Mouse (Mus musculus): ENCODE measurements at regions not wholly inside any gene's neighbourhood (a gene's known extent, or its start where the extent isn't known, plus 50 kb on each side); places are given as distances from the start of the nearest gene placed in this dataset.

DNA sequence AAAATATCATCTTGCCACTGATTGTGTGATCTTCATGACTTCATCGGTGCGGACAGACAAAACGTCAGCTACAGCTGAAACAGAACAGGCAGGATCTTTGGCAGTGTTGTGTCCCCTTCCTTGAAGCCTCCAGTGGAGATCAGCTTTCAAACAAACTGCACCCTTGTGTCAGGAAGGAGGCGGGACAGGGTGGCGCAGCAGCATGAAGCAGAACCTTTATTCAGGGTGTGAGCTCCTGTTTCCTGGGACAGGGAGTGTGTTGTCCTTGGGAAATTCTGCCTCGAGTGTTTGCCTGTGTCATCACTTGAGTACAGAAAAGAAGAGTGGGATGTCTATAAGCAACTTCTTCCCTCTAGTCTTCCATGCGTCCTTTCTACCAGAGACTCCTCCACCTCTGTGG, 232.7 kb upstream of the A1bg start:
- no peak overlapping the region for H3K4me2 ChIP-seq (ENCODE audit: low read depth)
- H3ac ChIP-seq (ENCODE audit: control insufficient read depth, insufficient read length) = no peak overlapping the region
- H3K4me3 ChIP-seq = no peak overlapping the region

DNA sequence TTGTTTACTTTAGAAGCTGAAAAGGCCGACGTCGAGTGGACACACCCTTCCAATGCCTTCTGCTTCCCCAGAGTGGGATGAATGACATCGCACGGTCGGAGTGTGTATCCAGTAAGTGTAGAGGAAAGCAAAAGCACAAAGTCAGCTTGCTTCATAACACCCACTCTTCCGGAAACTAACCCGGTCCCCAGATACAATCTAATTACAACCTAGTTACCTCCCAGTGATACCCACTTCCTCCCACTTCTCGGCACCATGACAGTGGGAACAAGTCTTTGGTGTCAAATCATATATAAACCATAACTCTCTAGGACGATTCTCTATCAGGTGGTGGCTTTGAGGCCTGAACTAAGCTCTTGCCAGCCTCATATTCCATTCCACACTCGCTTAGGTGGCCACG, 231.4 kb upstream of the A1bg start:
- Histone ChIP-seq H3K79me2 (ENCODE audit: control insufficient read depth, insufficient read depth) (no peaks in the 10 kb centered on the region), H3K4me3 (no peak overlapping the region), H3K4me2 (ENCODE audit: low read depth) (no peak overlapping the region), H3K27me3 (ENCODE audit: control insufficient read depth, insufficient read depth, insufficient read length) (no peaks in the 10 kb centered on the region), H3ac (ENCODE audit: control insufficient read depth, insufficient read length) (no peak overlapping the region), H3K36me3 (ENCODE audit: control insufficient read depth, insufficient read depth) (no peaks in the 10 kb centered on the region)
- no peak for TF ChIP-seq MYOG (IDR thresholded peaks at IDR 0.05; ENCODE audit: control insufficient read depth in 1 of 3, insufficient read depth in 1 of 3, insufficient read length in 2 of 3, low read depth in 2 of 3)
- TF ChIP-seq POLR2A (IDR thresholded peaks at IDR 0.05; ENCODE audit: insufficient read length, low read depth) = no peak
- TF ChIP-seq SRF (IDR thresholded peaks at IDR 0.05; ENCODE audit: control insufficient read depth, insufficient read length, low read depth) = no peak
- TF ChIP-seq POLR2AphosphoS2 (IDR thresholded peaks at IDR 0.05; ENCODE audit: insufficient read length, low read depth) = no peak
- TF ChIP-seq MAX (IDR thresholded peaks at IDR 0.05; ENCODE audit: low read depth) = no peak
- no peak for TF ChIP-seq USF1 (IDR thresholded peaks at IDR 0.05; ENCODE audit: low read depth)
- no peak for TF ChIP-seq E2F4 (IDR thresholded peaks at IDR 0.05; ENCODE audit: insufficient read depth)
- no peak for TF ChIP-seq TCF12 (IDR thresholded peaks at IDR 0.05; ENCODE audit: insufficient read depth, poor library complexity, severe bottlenecking)

More for the DNA sequence above, 232.7 kb upstream of the A1bg start:
- H3K79me2 ChIP-seq (ENCODE audit: control insufficient read depth, insufficient read depth) = no peaks in the 10 kb centered on the region
- no peak for TF ChIP-seq CEBPB (IDR thresholded peaks at IDR 0.05; ENCODE audit: insufficient read depth, poor library complexity, severe bottlenecking)
- no peak for TF ChIP-seq USF1 (IDR thresholded peaks at IDR 0.05; ENCODE audit: low read depth)
- TF ChIP-seq MAX (IDR thresholded peaks at IDR 0.05; ENCODE audit: low read depth) = no peak
- no peak for TF ChIP-seq TCF3 (IDR thresholded peaks at IDR 0.05; ENCODE audit: insufficient read length, low read depth)
- TF ChIP-seq REST (IDR thresholded peaks at IDR 0.05; ENCODE audit: insufficient read depth, insufficient read length) = no peak
- no peak for TF ChIP-seq MYOG (IDR thresholded peaks at IDR 0.05; ENCODE audit: control insufficient read depth in 1 of 3, insufficient read depth in 1 of 3, insufficient read length in 2 of 3, low read depth in 2 of 3)
- TF ChIP-seq E2F4 (IDR thresholded peaks at IDR 0.05; ENCODE audit: insufficient read depth) = no peak
- TF ChIP-seq POLR2A (IDR thresholded peaks at IDR 0.05; ENCODE audit: insufficient read length, low read depth) = no peak
- no peak for TF ChIP-seq SRF (IDR thresholded peaks at IDR 0.05; ENCODE audit: control insufficient read depth, insufficient read length, low read depth)
- TF ChIP-seq MYOD1 (IDR thresholded peaks at IDR 0.05; ENCODE audit: control insufficient read depth in 1 of 3, insufficient read length in 2 of 3, low read depth in 2 of 3) = no peak
- no peaks in the 10 kb centered on the region for H3K27me3 ChIP-seq (ENCODE audit: control insufficient read depth, insufficient read depth, insufficient read length)
- H3K36me3 ChIP-seq (ENCODE audit: control insufficient read depth, insufficient read depth) = no peaks in the 10 kb centered on the region

- Histone ChIP-seq H3K27me3 (ENCODE audit: control insufficient read depth, insufficient read depth, insufficient read length) (no peaks in the 10 kb centered on the region), H3K79me2 (ENCODE audit: control insufficient read depth, insufficient read depth) (no peaks in the 10 kb centered on the region), H3K36me3 (ENCODE audit: control insufficient read depth, insufficient read depth) (no peaks in the 10 kb centered on the region), H3K4me3 (no peak overlapping the region), H3K4me2 (ENCODE audit: low read depth) (no peak overlapping the region), H3ac (ENCODE audit: control insufficient read depth, insufficient read length) (no peak overlapping the region)
- no peak for TF ChIP-seq POLR2AphosphoS2 (IDR thresholded peaks at IDR 0.05; ENCODE audit: insufficient read length, low read depth)
- TF ChIP-seq REST (IDR thresholded peaks at IDR 0.05; ENCODE audit: insufficient read depth, insufficient read length) = no peak
- TF ChIP-seq POLR2A (IDR thresholded peaks at IDR 0.05; ENCODE audit: insufficient read length, low read depth) = no peak
- TF ChIP-seq SRF (IDR thresholded peaks at IDR 0.05; ENCODE audit: control insufficient read depth, insufficient read length, low read depth) = no peak
- TF ChIP-seq MYOG (IDR thresholded peaks at IDR 0.05; ENCODE audit: control insufficient read depth in 1 of 3, insufficient read depth in 1 of 3, insufficient read length in 2 of 3, low read depth in 2 of 3) = no peak
- no peak for TF ChIP-seq USF1 (IDR thresholded peaks at IDR 0.05; ENCODE audit: low read depth)
- TF ChIP-seq MAX (IDR thresholded peaks at IDR 0.05; ENCODE audit: low read depth) = no peak
- TF ChIP-seq CEBPB (IDR thresholded peaks at IDR 0.05; ENCODE audit: insufficient read depth, poor library complexity, severe bottlenecking) = no peak
- no peak for TF ChIP-seq TCF3 (IDR thresholded peaks at IDR 0.05; ENCODE audit: insufficient read length, low read depth)
- TF ChIP-seq E2F4 (IDR thresholded peaks at IDR 0.05; ENCODE audit: insufficient read depth) = no peak
- TF ChIP-seq MYOD1 (IDR thresholded peaks at IDR 0.05; ENCODE audit: control insufficient read depth in 1 of 3, insufficient read length in 2 of 3, low read depth in 2 of 3) = no peak
- TF ChIP-seq TCF12 (IDR thresholded peaks at IDR 0.05; ENCODE audit: insufficient read depth, poor library complexity, severe bottlenecking) = no peak
Measured at GRCm38 (mm10) chr15:61142851-61143250, 220.0 kb upstream of the A1bg start.

GRCm38 (mm10) chr15:61139151-61139550, 216.3 kb upstream of the A1bg start:
- no peaks in the 10 kb centered on the region for H3K79me2 ChIP-seq (ENCODE audit: control insufficient read depth, insufficient read depth)
- no peak overlapping the region for H3K4me3 ChIP-seq
- peak overlapping the region; percentile 18 for H3K4me2 ChIP-seq (ENCODE audit: low read depth)
- no peak overlapping the region for H3ac ChIP-seq (ENCODE audit: control insufficient read depth, insufficient read length)
- TF ChIP-seq MAX (IDR thresholded peaks at IDR 0.05; ENCODE audit: low read depth) (no peak), MYOD1 (IDR thresholded peaks at IDR 0.05; ENCODE audit: control insufficient read depth in 1 of 3, insufficient read length in 2 of 3, low read depth in 2 of 3) (no peak), CEBPB (IDR thresholded peaks at IDR 0.05; ENCODE audit: insufficient read depth, poor library complexity, severe bottlenecking) (no peak), TCF3 (IDR thresholded peaks at IDR 0.05; ENCODE audit: insufficient read length, low read depth) (no peak), TCF12 (IDR thresholded peaks at IDR 0.05; ENCODE audit: insufficient read depth, poor library complexity, severe bottlenecking) (no peak), MYOG (IDR thresholded peaks at IDR 0.05; ENCODE audit: control insufficient read depth in 1 of 3, insufficient read depth in 1 of 3, insufficient read length in 2 of 3, low read depth in 2 of 3) (no peak), E2F4 (IDR thresholded peaks at IDR 0.05; ENCODE audit: insufficient read depth) (no peak), POLR2A (IDR thresholded peaks at IDR 0.05; ENCODE audit: insufficient read length, low read depth) (no peak), REST (IDR thresholded peaks at IDR 0.05; ENCODE audit: insufficient read depth, insufficient read length) (no peak), SRF (IDR thresholded peaks at IDR 0.05; ENCODE audit: control insufficient read depth, insufficient read length, low read depth) (no peak), USF1 (IDR thresholded peaks at IDR 0.05; ENCODE audit: low read depth) (no peak), POLR2AphosphoS2 (IDR thresholded peaks at IDR 0.05; ENCODE audit: insufficient read length, low read depth) (no peak)
- no peaks in the 10 kb centered on the region for H3K27me3 ChIP-seq (ENCODE audit: control insufficient read depth, insufficient read depth, insufficient read length)
- H3K36me3 ChIP-seq (ENCODE audit: control insufficient read depth, insufficient read depth) = no peaks in the 10 kb centered on the region

GRCm38 (mm10) chr15:61136781-61137180, 214.0 kb upstream of the A1bg start:
- no peak overlapping the region for H3K4me2 ChIP-seq (ENCODE audit: low read depth)
- H3K36me3 ChIP-seq (ENCODE audit: control insufficient read depth, insufficient read depth) = no peaks in the 10 kb centered on the region
- H3K4me3 ChIP-seq = no peak overlapping the region
- no peaks in the 10 kb centered on the region for H3K79me2 ChIP-seq (ENCODE audit: control insufficient read depth, insufficient read depth)
- no peaks in the 10 kb centered on the region for H3K27me3 ChIP-seq (ENCODE audit: control insufficient read depth, insufficient read depth, insufficient read length)
- TF ChIP-seq MYOD1 (IDR thresholded peaks at IDR 0.05; ENCODE audit: control insufficient read depth in 1 of 3, insufficient read length in 2 of 3, low read depth in 2 of 3) = no peak
- no peak for TF ChIP-seq POLR2A (IDR thresholded peaks at IDR 0.05; ENCODE audit: insufficient read length, low read depth)
- no peak for TF ChIP-seq CEBPB (IDR thresholded peaks at IDR 0.05; ENCODE audit: insufficient read depth, poor library complexity, severe bottlenecking)
- no peak for TF ChIP-seq SRF (IDR thresholded peaks at IDR 0.05; ENCODE audit: control insufficient read depth, insufficient read length, low read depth)
- TF ChIP-seq TCF12 (IDR thresholded peaks at IDR 0.05; ENCODE audit: insufficient read depth, poor library complexity, severe bottlenecking) = no peak
- no peak for TF ChIP-seq MYOG (IDR thresholded peaks at IDR 0.05; ENCODE audit: control insufficient read depth in 1 of 3, insufficient read depth in 1 of 3, insufficient read length in 2 of 3, low read depth in 2 of 3)
- TF ChIP-seq REST (IDR thresholded peaks at IDR 0.05; ENCODE audit: insufficient read depth, insufficient read length) = no peak
- TF ChIP-seq MAX (IDR thresholded peaks at IDR 0.05; ENCODE audit: low read depth) = no peak
- no peak for TF ChIP-seq USF1 (IDR thresholded peaks at IDR 0.05; ENCODE audit: low read depth)
- TF ChIP-seq TCF3 (IDR thresholded peaks at IDR 0.05; ENCODE audit: insufficient read length, low read depth) = no peak
- TF ChIP-seq POLR2AphosphoS2 (IDR thresholded peaks at IDR 0.05; ENCODE audit: insufficient read length, low read depth) = no peak
- no peak for TF ChIP-seq E2F4 (IDR thresholded peaks at IDR 0.05; ENCODE audit: insufficient read depth)
- no peak overlapping the region for H3ac ChIP-seq (ENCODE audit: control insufficient read depth, insufficient read length)

Measured in myocyte (in vitro differentiated cells).